Mouse (Mus musculus): ENCODE data around the gene Lrp2.

GRCm38 (mm10) chr2:69631449-69631848 is 45.6 kb upstream of the Lrp2 start:
- TF ChIP-seq POLR2A (IDR thresholded peaks at IDR 0.05; ENCODE audit: insufficient read length, low read depth) (no peak), REST (IDR thresholded peaks at IDR 0.05; ENCODE audit: insufficient read depth, insufficient read length) (no peak), USF1 (IDR thresholded peaks at IDR 0.05; ENCODE audit: low read depth) (no peak), MAX (IDR thresholded peaks at IDR 0.05; ENCODE audit: low read depth) (no peak), TCF12 (IDR thresholded peaks at IDR 0.05; ENCODE audit: insufficient read depth, poor library complexity, severe bottlenecking) (no peak), E2F4 (IDR thresholded peaks at IDR 0.05; ENCODE audit: insufficient read depth) (no peak), MYOG (IDR thresholded peaks at IDR 0.05; ENCODE audit: control insufficient read depth in 1 of 3, insufficient read depth in 1 of 3, insufficient read length in 2 of 3, low read depth in 2 of 3) (no peak), SRF (IDR thresholded peaks at IDR 0.05; ENCODE audit: control insufficient read depth, insufficient read length, low read depth) (no peak), CEBPB (IDR thresholded peaks at IDR 0.05; ENCODE audit: insufficient read depth, poor library complexity, severe bottlenecking) (no peak), MYOD1 (IDR thresholded peaks at IDR 0.05; ENCODE audit: control insufficient read depth in 1 of 3, insufficient read length in 2 of 3, low read depth in 2 of 3) (no peak), POLR2AphosphoS2 (IDR thresholded peaks at IDR 0.05; ENCODE audit: insufficient read length, low read depth) (no peak)
